12 mouse cellular contexts compared by ENCODE assay signal in genomic region chr1:135131560-135131959, GRCm38 (mm10). TPM values are rescaled to one million over a fixed set of nuclear protein-coding genes. Genes with fewer than 3 reads are reported as not detected.
DNase-seq lines count a peak whose midpoint lies in the region; ATAC-seq and TF ChIP-seq lines count a peak whose summit lies in the region.
"Had no signal": no experiment of that assay in that cellular context is flagged by ENCODE, and none has a peak within 500 bp of the region (broad histone marks: within the 10 kb centered on the region; RNA-seq: fewer than 3 reads in every experiment).

No protein-coding gene starts in this region.

- WGBS in heart, embryonic 16.5 days, result 41% methylated on average over 8 of the region's 8 CpGs
- 40% methylated on average over 8 of the region's 8 CpGs for WGBS in stomach, embryonic 14.5 days
- 50% methylated on average over 8 of the region's 8 CpGs for WGBS in stomach, postnatal 0 days
- WGBS in liver, embryonic 16.5 days (ENCODE audit: insufficient replicate concordance), result 16% methylated on average over 8 of the region's 8 CpGs
- 64% methylated on average over 8 of the region's 8 CpGs for WGBS in forebrain, postnatal 0 days

- TF ChIP-seq CTCF in stomach, postnatal 0 days (IDR thresholded peaks at IDR 0.05; ENCODE audit: low read depth), result no peak
- no peak for TF ChIP-seq CTCF in forebrain, postnatal 0 days (IDR thresholded peaks at IDR 0.05; ENCODE audit: low read depth)

- no peaks in the 10 kb centered on the region for H3K36me3 ChIP-seq in heart, embryonic 16.5 days (ENCODE audit: control insufficient read depth, insufficient read depth)
- no peaks in the 10 kb centered on the region for H3K36me3 ChIP-seq in stomach, embryonic 14.5 days (ENCODE audit: control insufficient read depth, insufficient read depth, low read length)
- no peaks in the 10 kb centered on the region for H3K36me3 ChIP-seq in stomach, postnatal 0 days (ENCODE audit: control insufficient read depth, insufficient read depth, low read length)
- H3K36me3 ChIP-seq in liver, embryonic 16.5 days (ENCODE audit: control insufficient read depth, insufficient read depth), result no peaks in the 10 kb centered on the region
- H3K36me3 ChIP-seq in forebrain, postnatal 0 days (ENCODE audit: insufficient read depth), result no peaks in the 10 kb centered on the region

- H3K4me3 ChIP-seq in heart, embryonic 16.5 days (ENCODE audit: low read length), result no peak overlapping the region
- H3K4me3 ChIP-seq in stomach, embryonic 14.5 days (ENCODE audit: low read depth, low read length), result no peak overlapping the region
- H3K4me3 ChIP-seq in stomach, postnatal 0 days (ENCODE audit: low read depth, low read length), result no peak overlapping the region
- no peak overlapping the region; the same call in 1 of the 2 replicates for H3K4me3 ChIP-seq in liver, embryonic 16.5 days (ENCODE audit: low read depth, low read length)
- no peak overlapping the region for H3K4me3 ChIP-seq in forebrain, postnatal 0 days (ENCODE audit: low read depth, low read length)

- peaks cover 10% of the 10 kb centered on the region for H3K4me1 ChIP-seq in heart, embryonic 16.5 days (ENCODE audit: control insufficient read depth, insufficient read depth, low read length)
- peaks cover 7% of the 10 kb centered on the region; the same call in 1 of the 2 replicates for H3K4me1 ChIP-seq in stomach, embryonic 14.5 days (ENCODE audit: control insufficient read depth, insufficient read depth, low read length)
- no peaks in the 10 kb centered on the region for H3K4me1 ChIP-seq in stomach, postnatal 0 days (replicated peaks; ENCODE audit: control insufficient read depth, insufficient read depth)
- H3K4me1 ChIP-seq in liver, embryonic 16.5 days (ENCODE audit: control insufficient read depth, low read depth, low read length), result peaks cover 34% of the 10 kb centered on the region
- H3K4me1 ChIP-seq in forebrain, postnatal 0 days (ENCODE audit: insufficient read depth), result no peaks in the 10 kb centered on the region

- H3K27ac ChIP-seq in heart, embryonic 16.5 days (ENCODE audit: low read length), result peak overlapping the region; percentile 74
- 0 out of 2 replicates have a peak overlapping the region, but pooled peaks have one; percentile 15 for H3K27ac ChIP-seq in stomach, embryonic 14.5 days (ENCODE audit: low read length)
- no peak overlapping the region for H3K27ac ChIP-seq in stomach, postnatal 0 days (replicated peaks)
- peak overlapping the region; percentile 79 for H3K27ac ChIP-seq in liver, embryonic 16.5 days (ENCODE audit: low read length)
- H3K27ac ChIP-seq in forebrain, postnatal 0 days (ENCODE audit: low read depth, low read length), result no peak overlapping the region

- H3K9ac ChIP-seq in heart, embryonic 16.5 days (ENCODE audit: low read length), result no peak overlapping the region
- no peak overlapping the region for H3K9ac ChIP-seq in stomach, embryonic 14.5 days (replicated peaks; ENCODE audit: low read depth, low read length)
- no peak overlapping the region for H3K9ac ChIP-seq in stomach, postnatal 0 days (ENCODE audit: low read length)
- H3K9ac ChIP-seq in liver, embryonic 16.5 days (ENCODE audit: low read depth, low read length), result peak overlapping the region; percentile 40; the same call in 1 of the 2 replicates
- H3K9ac ChIP-seq in forebrain, postnatal 0 days, result no peak overlapping the region

- peak overlapping the region; percentile 42 for H3K4me2 ChIP-seq in heart, embryonic 16.5 days (ENCODE audit: low read depth, low read length)
- H3K4me2 ChIP-seq in stomach, embryonic 14.5 days (replicated peaks; ENCODE audit: low read depth, low read length), result no peak overlapping the region
- no peak overlapping the region for H3K4me2 ChIP-seq in stomach, postnatal 0 days (replicated peaks; ENCODE audit: low read depth)
- H3K4me2 ChIP-seq in liver, embryonic 16.5 days (ENCODE audit: low read depth, low read length), result peak overlapping the region; percentile 42
- H3K4me2 ChIP-seq in forebrain, postnatal 0 days (ENCODE audit: low read depth), result no peak overlapping the region

- H3K9me3 ChIP-seq in heart, embryonic 16.5 days (replicated peaks; ENCODE audit: control insufficient read depth, low read length), result no peaks in the 10 kb centered on the region
- no peaks in the 10 kb centered on the region for H3K9me3 ChIP-seq in stomach, embryonic 14.5 days (ENCODE audit: control insufficient read depth, low read depth, low read length)
- no peaks in the 10 kb centered on the region for H3K9me3 ChIP-seq in stomach, postnatal 0 days (ENCODE audit: control insufficient read depth, low read length)
- no peaks in the 10 kb centered on the region for H3K9me3 ChIP-seq in liver, embryonic 16.5 days (replicated peaks; ENCODE audit: control insufficient read depth, low read length)
- no peaks in the 10 kb centered on the region for H3K9me3 ChIP-seq in forebrain, postnatal 0 days (ENCODE audit: low read length)

- DNase-seq in heart, adult 18-20 months, result no peak
- DNase-seq in stomach, postnatal 0 days (ENCODE audit: low spot score), result no peak
- DNase-seq in layer of hippocampus, adult 9-11 months, result no peak
- no peak for DNase-seq in forebrain, postnatal 0 days
- DNase-seq in kidney, postnatal 10 days, result no peak
- DNase-seq: cerebellum, postnatal 10 days; kidney, adult 8-10 months had no signal

- H3K27me3 ChIP-seq in heart, embryonic 16.5 days (ENCODE audit: control insufficient read depth, insufficient read depth, low read length), result peaks cover 23% of the 10 kb centered on the region
- no peaks in the 10 kb centered on the region for H3K27me3 ChIP-seq in stomach, embryonic 14.5 days (ENCODE audit: control insufficient read depth, insufficient read depth, low read length)
- no peaks in the 10 kb centered on the region for H3K27me3 ChIP-seq in stomach, postnatal 0 days (ENCODE audit: control insufficient read depth, insufficient read depth, low read length)
- H3K27me3 ChIP-seq in liver, embryonic 16.5 days (ENCODE audit: control insufficient read depth, insufficient read depth, low read depth, low read length), result 0 out of 2 replicates have a peak, but pooled peaks cover 4% of the 10 kb centered on the region
- no peaks in the 10 kb centered on the region for H3K27me3 ChIP-seq in forebrain, postnatal 0 days (ENCODE audit: insufficient read depth, low read length)

- TF ChIP-seq EP300 in stomach, postnatal 0 days (optimal IDR thresholded peaks at IDR 0.05), result no peak

- ATAC-seq in heart, embryonic 16.5 days (replicated peaks; ENCODE audit: extremely low read depth, insufficient read depth, low FRiP score), result no peak
- ATAC-seq in stomach, embryonic 14.5 days (ENCODE audit: insufficient number of reproducible peaks, insufficient read depth, low FRiP score, low read depth), result no peak
- ATAC-seq in stomach, postnatal 0 days (ENCODE audit: low FRiP score, low TSS enrichment), result no peak
- no peak for ATAC-seq in liver, embryonic 16.5 days (ENCODE audit: low read depth)
- ATAC-seq in forebrain, postnatal 0 days, result no peak

RNA-seq across cellular contexts. Expression of gene Ptpn7, which starts 0.9 kb away (rescaled TPM):
- 7.3 and 20.5 TPM in 2 replicates for polyA plus RNA-seq in heart, embryonic 16.5 days (2015; fragmentation: Nextera tagmentation; extraction: Ambion mirVana)
- total RNA-seq in heart, adult 18-20 months (2021), result 1 to 10 TPM in 1 of 2 experiments, under 1 TPM in 1; 0.72 to 1.4 TPM
- 1.1 and 1.2 TPM in 2 replicates for polyA plus RNA-seq in stomach, embryonic 14.5 days (2014; fragmentation: Nextera tagmentation; extraction: Ambion mirVana)
- polyA plus RNA-seq in stomach, postnatal 0 days (2015; fragmentation: Nextera tagmentation; extraction: Ambion mirVana), result 0.32 and 0.46 TPM in 2 replicates
- 9.0 and 9.6 TPM in 2 replicates for polyA plus RNA-seq in liver, embryonic 16.5 days (2015; fragmentation: Nextera tagmentation; extraction: Ambion mirVana)
- 0.10 and 0.31 TPM in 2 replicates for total RNA-seq in forebrain, postnatal 0 days (2014; rRNA removed)
- 0.12 and 0.15 TPM in 2 replicates for polyA plus RNA-seq in forebrain, postnatal 0 days (2015; fragmentation: Nextera tagmentation; extraction: Ambion mirVana)

RNA-seq across cellular contexts. Expression of gene Arl8a, which starts 15.1 kb away (rescaled TPM):
- 40.2 and 43.9 TPM in 2 replicates for polyA plus RNA-seq in heart, embryonic 16.5 days (2015; fragmentation: Nextera tagmentation; extraction: Ambion mirVana)
- 10 to 100 TPM; 21.8 to 22.0 TPM for total RNA-seq in heart, adult 18-20 months (2021)
- 55.5 and 57.4 TPM in 2 replicates for polyA plus RNA-seq in stomach, embryonic 14.5 days (2014; fragmentation: Nextera tagmentation; extraction: Ambion mirVana)
- 42.2 and 43.9 TPM in 2 replicates for polyA plus RNA-seq in stomach, postnatal 0 days (2015; fragmentation: Nextera tagmentation; extraction: Ambion mirVana)
- 7.8 and 9.9 TPM in 2 replicates for polyA plus RNA-seq in liver, embryonic 16.5 days (2015; fragmentation: Nextera tagmentation; extraction: Ambion mirVana)
- total RNA-seq in forebrain, postnatal 0 days (2014; rRNA removed), result 315 and 344 TPM in 2 replicates
- 428 and 457 TPM in 2 replicates for polyA plus RNA-seq in forebrain, postnatal 0 days (2015; fragmentation: Nextera tagmentation; extraction: Ambion mirVana)

RNA-seq across cellular contexts. Expression of gene Lgr6, which starts 26.5 kb away (rescaled TPM):
- polyA plus RNA-seq in heart, embryonic 16.5 days (2015; fragmentation: Nextera tagmentation; extraction: Ambion mirVana), result 2.5 and 4.6 TPM in 2 replicates
- total RNA-seq in heart, adult 18-20 months (2021), result 10 to 100 TPM; 11.5 to 16.9 TPM
- polyA plus RNA-seq in stomach, embryonic 14.5 days (2014; fragmentation: Nextera tagmentation; extraction: Ambion mirVana), result 1.5 and 1.8 TPM in 2 replicates
- polyA plus RNA-seq in stomach, postnatal 0 days (2015; fragmentation: Nextera tagmentation; extraction: Ambion mirVana), result 0.35 and 1.0 TPM in 2 replicates
- 0.07 and 0.08 TPM in 2 replicates for polyA plus RNA-seq in liver, embryonic 16.5 days (2015; fragmentation: Nextera tagmentation; extraction: Ambion mirVana)
- 1.8 and 2.8 TPM in 2 replicates for total RNA-seq in forebrain, postnatal 0 days (2014; rRNA removed)
- 1.1 and 1.6 TPM in 2 replicates for polyA plus RNA-seq in forebrain, postnatal 0 days (2015; fragmentation: Nextera tagmentation; extraction: Ambion mirVana)

RNA-seq across cellular contexts. Expression of gene Gpr37l1, which starts 35.9 kb away (rescaled TPM):
- not detected in 2 replicates for polyA plus RNA-seq in heart, embryonic 16.5 days (2015; fragmentation: Nextera tagmentation; extraction: Ambion mirVana)
- under 1 TPM; 0.33 to 0.60 TPM for total RNA-seq in heart, adult 18-20 months (2021)
- polyA plus RNA-seq in stomach, embryonic 14.5 days (2014; fragmentation: Nextera tagmentation; extraction: Ambion mirVana), result 0.69 and 0.71 TPM in 2 replicates
- polyA plus RNA-seq in stomach, postnatal 0 days (2015; fragmentation: Nextera tagmentation; extraction: Ambion mirVana), result 3.1 and 3.4 TPM in 2 replicates
- polyA plus RNA-seq in liver, embryonic 16.5 days (2015; fragmentation: Nextera tagmentation; extraction: Ambion mirVana), result not detected in 2 replicates
- total RNA-seq in forebrain, postnatal 0 days (2014; rRNA removed), result 5.9 and 11.2 TPM in 2 replicates
- polyA plus RNA-seq in forebrain, postnatal 0 days (2015; fragmentation: Nextera tagmentation; extraction: Ambion mirVana), result 5.3 and 7.6 TPM in 2 replicates
- total RNA-seq: ES-E14 had no signal
- polyA plus RNA-seq: testis, adult 2 months had no signal

Comparison
In these comparisons a context has a peak if more than half of its experiments do, and no peak if none do; other contexts are left out.
1. H3K27ac ChIP-seq: peak in heart, embryonic 16.5 days (single experiment), stomach, embryonic 14.5 days (single experiment) and liver, embryonic 16.5 days (single experiment); none in stomach, postnatal 0 days (single experiment) and forebrain, postnatal 0 days (single experiment).
2. H3K4me2 ChIP-seq: peak in heart, embryonic 16.5 days (single experiment) and liver, embryonic 16.5 days (single experiment); none in stomach, embryonic 14.5 days (single experiment), stomach, postnatal 0 days (single experiment) and forebrain, postnatal 0 days (single experiment).